Mouse (Mus musculus) left cerebral cortex, adult 9 months (tissue): ENCODE measurements at regions not wholly inside any gene's neighbourhood (a gene's known extent, or its start where the extent isn't known, plus 50 kb on each side); places are given as distances from the start of the nearest gene placed in this dataset.

Source experiments
- DNase-seq, 2 experiments: peaks; one replicate each; pipeline ENCODE4 v3.0.0; 2022; ENCODE audit warnings: low spot score in 2 of 2

GRCm38 (mm10) chr3:142948771-142949170 is 67.0 kb upstream of the Pkn2 start:
- peak in 1 of 2 experiments; percentile 52 for DNase-seq

DNA sequence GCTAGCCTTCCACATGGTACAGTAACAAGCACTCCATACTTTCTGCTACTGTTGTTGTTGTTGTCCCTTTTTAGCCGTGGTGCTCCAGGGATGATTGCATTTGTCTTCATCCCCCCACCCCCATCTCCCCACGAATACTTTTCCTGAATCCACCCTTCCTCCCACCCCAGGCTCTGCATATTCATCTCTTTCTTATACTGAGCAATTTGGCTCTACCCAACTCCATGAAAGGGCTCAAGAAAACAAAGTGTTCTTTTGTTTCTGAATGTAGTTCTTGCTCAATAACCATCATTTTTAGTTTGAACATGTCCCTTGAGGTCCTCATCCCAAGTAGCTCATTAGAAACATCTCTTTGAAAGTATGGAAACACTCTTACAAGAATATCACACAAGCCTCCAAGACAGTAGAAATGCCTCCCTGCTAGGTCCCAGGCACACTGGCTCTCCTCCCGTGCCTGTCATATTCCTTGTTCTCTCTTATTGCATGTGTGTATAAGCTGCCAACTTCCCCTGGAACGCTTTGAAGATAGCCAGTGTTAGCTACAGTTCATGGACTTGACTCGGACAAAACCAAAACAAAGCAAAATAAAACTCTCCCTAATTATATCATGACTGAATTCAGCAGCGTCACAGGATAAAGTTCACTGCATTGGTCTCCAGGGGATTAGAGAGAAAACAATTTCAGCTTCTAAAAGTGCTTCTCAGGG is 59.7 kb upstream of the Pkn2 start:
- DNase-seq: no peak

DNA sequence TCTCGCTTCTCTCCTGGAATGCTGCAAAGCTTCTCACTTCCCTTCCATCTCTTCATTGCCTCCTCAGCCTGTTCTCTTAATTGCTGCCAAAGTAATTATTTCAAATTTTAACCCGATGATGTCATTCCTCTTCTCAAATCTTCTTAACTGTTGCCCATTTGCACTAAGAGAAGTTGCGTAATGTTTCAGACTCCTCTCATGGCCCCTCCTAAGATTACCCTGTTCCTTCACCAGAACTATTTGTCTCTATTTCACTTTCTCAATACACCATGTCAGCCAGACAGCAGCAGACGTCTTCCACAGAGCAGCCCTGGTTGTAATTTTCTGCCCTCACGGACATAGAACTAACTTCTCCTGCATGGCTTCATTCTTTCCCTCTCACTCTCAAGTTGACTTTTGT is 59.1 kb upstream of the Pkn2 start:
- DNase-seq: no peak

- DNase-seq: no peak
Observed at GRCm38 (mm10) chr3:142939773-142940172, 58.0 kb upstream of the Pkn2 start.

- no peak for DNase-seq
Observed at GRCm38 (mm10) chr3:142935949-142936348, 54.1 kb upstream of the Pkn2 start.

DNA sequence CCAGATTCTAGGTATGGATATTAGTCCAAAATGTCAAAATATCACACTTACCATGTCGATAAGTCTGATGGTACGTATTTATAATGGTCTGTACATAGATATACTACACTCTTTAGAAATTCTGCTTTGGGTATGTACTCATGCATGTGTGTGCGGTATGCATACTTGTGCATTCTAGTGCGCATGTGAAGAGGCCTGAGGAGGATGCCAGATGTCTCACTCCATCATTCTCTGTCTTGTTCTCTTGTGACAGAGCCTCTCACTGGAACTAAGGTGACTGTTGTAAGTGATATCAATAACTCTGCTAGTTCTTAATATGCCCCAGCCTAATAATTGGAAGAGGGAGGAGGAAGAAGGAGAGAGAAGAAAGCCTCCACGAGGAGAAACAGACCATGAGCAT is 52.5 kb upstream of the Pkn2 start:
- no peak for DNase-seq

GRCm38 (mm10) chr3:142933684-142934259 is 52.0 kb upstream of the Pkn2 start:
- DNase-seq: no peak
